Mouse (Mus musculus) G1E (cell line): ENCODE measurements at regions not wholly inside any gene's neighbourhood (a gene's known extent, or its start where the extent isn't known, plus 50 kb on each side); places are given as distances from the start of the nearest gene placed in this dataset.

Experiments
- CTCF ChIP-seq: IDR thresholded peaks from 2 replicates; pipeline ENCODE4 v1.5.1; 2012; ENCODE audit warnings: low read depth, low read length, inconsistent platforms, mixed read lengths
- GATA1 ChIP-seq: IDR thresholded peaks from 2 replicates; pipeline ENCODE4 v1.6.1; 2012; ENCODE audit warnings: borderline replicate concordance, low read length, inconsistent platforms, mixed read lengths
- POLR2AphosphoS5 ChIP-seq: IDR thresholded peaks from 2 replicates; pipeline ENCODE4 v1.6.1; 2012; ENCODE audit warnings: low read depth, low read length, inconsistent platforms; ENCODE audit not compliant: insufficient replicate concordance

- no peak for TF ChIP-seq CTCF
- no peak for TF ChIP-seq GATA1
- no peak for TF ChIP-seq POLR2AphosphoS5
Observed at GRCm38 (mm10) chr8:25428761-25429160, 604.6 kb upstream of the Adam5 start.
